Mouse (Mus musculus) limb, embryonic 14.5 days (tissue): ENCODE measurements around the gene Mapk1ip1. TPM values are rescaled to one million over a fixed set of nuclear protein-coding genes. Genes with fewer than 3 reads are reported as not detected.

ENCODE experiments used
- ATAC-seq: fragments of 200-750 bp; cut with Nextera tagmentation; 2 replicates; pipeline ENCODE4 v1.8.0; 2017; ENCODE audit warnings: low read depth, moderate number of reproducible peaks, moderate TSS enrichment; ENCODE audit not compliant: low FRiP score
- DNase-seq: peaks from one replicate; pipeline ENCODE4 v3.0.0-alpha.2; 2015; ENCODE audit warnings: low spot score
- H3K27ac ChIP-seq: fragments of 300-500 bp; sonication (generic); replicated peaks from 2 replicates; pipeline ENCODE4 v1.5.1; 2014; ENCODE audit warnings: low read depth, mild to moderate bottlenecking, low read length, moderate library complexity, mixed read lengths
- H3K27me3 ChIP-seq: fragments of 300-500 bp; sonication (generic); 2 replicates; pipeline ENCODE4 v1.6.1; 2014; ENCODE audit warnings: low read length, mixed read lengths; ENCODE audit not compliant: control insufficient read depth, insufficient read depth
- H3K36me3 ChIP-seq: fragments of 300-500 bp; sonication (generic); 2 replicates; pipeline ENCODE4 v1.6.1; 2014; ENCODE audit warnings: mild to moderate bottlenecking, low read length, moderate library complexity, mixed read lengths; ENCODE audit not compliant: control insufficient read depth, insufficient read depth
- H3K4me1 ChIP-seq: fragments of 300-500 bp; sonication (generic); 2 replicates; pipeline ENCODE4 v1.6.1; 2014; ENCODE audit warnings: antibody characterized with exemption, low read length, mixed read lengths; ENCODE audit not compliant: control insufficient read depth, insufficient read depth
- H3K4me2 ChIP-seq: fragments of 300-500 bp; sonication (generic); replicated peaks from 2 replicates; pipeline ENCODE4 v1.6.1; 2014; ENCODE audit warnings: low read depth, mild to moderate bottlenecking, low read length, moderate library complexity; ENCODE audit not compliant: severe bottlenecking
- H3K4me3 ChIP-seq: fragments of 300-500 bp; sonication (generic); replicated peaks from 2 replicates; pipeline ENCODE4 v1.5.1; 2014; ENCODE audit warnings: low read length
- H3K9ac ChIP-seq: fragments of 300-500 bp; sonication (generic); 2 replicates; pipeline ENCODE4 v1.6.1; 2014; ENCODE audit warnings: mild to moderate bottlenecking, low read depth, low read length, moderate library complexity; ENCODE audit not compliant: severe bottlenecking
- H3K9me3 ChIP-seq: fragments of 300-500 bp; sonication (generic); 2 replicates; pipeline ENCODE4 v1.6.1; 2016; ENCODE audit warnings: low read length; ENCODE audit not compliant: control insufficient read depth
- POLR2A ChIP-seq: fragments of 200-500 bp; IDR thresholded peaks from 2 replicates; pipeline ENCODE4 v1.8.0; 2012; ENCODE audit warnings: inconsistent platforms, mild to moderate bottlenecking, moderate library complexity, borderline replicate concordance; ENCODE audit not compliant: insufficient read depth, insufficient read length; ENCODE audit errors: extremely low read depth
- WGBS: fragments of 180-500 bp; shearing (Covaris S2); extraction: QIAGEN DNeasy Blood & Tissue Kit; methylation state at CpG from one replicate; pipeline ENCODE4 v1.1.7; 2014; 5-methylcytosine and 5-hydroxymethylcytosine counted together
- polyA plus RNA-seq, 2 experiments: library from polyadenylated mRNA; depleted of rRNA in 1 of 2; stranded (reverse) in 1 of 2; unstranded in 1 of 2; fragments of >200 nt; fragmentation: Nextera tagmentation in 1 of 2; extraction: Ambion mirVana in 1 of 2; gene quantifications; 2 replicates each; pipeline versions ENCODE4 v1.2.1 to v1.2.3; 2012 to 2014

Mapk1ip1 gene
- polyA plus RNA-seq, 2 experiments: 14.3 to 39.4 TPM

GRCm38 (mm10) chr7:138854201-138854600 is 8.1 kb upstream of the Mapk1ip1 start:
- H3K9ac ChIP-seq: no peak overlapping the region
- WGBS: 83% methylated on average over 2 of the region's 2 CpGs
- ATAC-seq (no peak), DNase-seq (no peak)
- no peak overlapping the region for H3K4me2 ChIP-seq
- no peaks in the 10 kb centered on the region for H3K4me1 ChIP-seq
- TF ChIP-seq POLR2A: no peak
- H3K36me3 ChIP-seq: peaks cover 29% of the 10 kb centered on the region
- no peaks in the 10 kb centered on the region for H3K27me3 ChIP-seq
- H3K27ac ChIP-seq: no peak overlapping the region
- H3K4me3 ChIP-seq: no peak overlapping the region
- H3K9me3 ChIP-seq: no peaks in the 10 kb centered on the region

- ATAC-seq: no peak
- 95% methylated on average over 4 of the region's 4 CpGs for WGBS
Measured at GRCm38 (mm10) chr7:138853417-138854031, 7.5 kb upstream of the Mapk1ip1 start.

GRCm38 (mm10) chr7:138850083-138850482 is 4.0 kb upstream of the Mapk1ip1 start:
- H3K27me3 ChIP-seq: no peaks in the 10 kb centered on the region
- H3K4me2 ChIP-seq: no peak overlapping the region
- H3K4me3 ChIP-seq: no peak overlapping the region
- DNase-seq (no peak), ATAC-seq (no peak)
- peaks cover 28% of the 10 kb centered on the region for H3K36me3 ChIP-seq
- H3K27ac ChIP-seq: no peak overlapping the region
- TF ChIP-seq POLR2A: no peak
- no peak overlapping the region for H3K9ac ChIP-seq
- no peaks in the 10 kb centered on the region for H3K9me3 ChIP-seq
- peaks cover 16% of the 10 kb centered on the region for H3K4me1 ChIP-seq

More at GRCm38 (mm10) chr7:138853417-138854031, 7.5 kb upstream of the Mapk1ip1 start:
- no peak overlapping the region for H3K9ac ChIP-seq
- H3K36me3 ChIP-seq: peaks cover 29% of the 10 kb centered on the region
- H3K9me3 ChIP-seq: no peaks in the 10 kb centered on the region
- no peak overlapping the region for H3K4me2 ChIP-seq
- H3K4me3 ChIP-seq: no peak overlapping the region
- H3K27ac ChIP-seq: no peak overlapping the region
- DNase-seq: no peak
- no peaks in the 10 kb centered on the region for H3K4me1 ChIP-seq
- TF ChIP-seq POLR2A: no peak
- no peaks in the 10 kb centered on the region for H3K27me3 ChIP-seq

GRCm38 (mm10) chr7:138848028-138848920 is 2.2 kb upstream of the Mapk1ip1 start:
- Histone ChIP-seq H3K36me3 (peaks cover 25% of the 10 kb centered on the region), H3K27me3 (no peaks in the 10 kb centered on the region), H3K27ac (no peak overlapping the region), H3K4me3 (peak overlapping the region; percentile 97; the same call in 1 of the 2 replicates), H3K9ac (no peak overlapping the region; the same call in 1 of the 2 replicates), H3K9me3 (no peaks in the 10 kb centered on the region), H3K4me1 (peaks cover 20% of the 10 kb centered on the region), H3K4me2 (peak overlapping the region; percentile 85; the same call in 1 of the 2 replicates)
- DNase-seq (no peak), ATAC-seq (no peak)
- no peak for TF ChIP-seq POLR2A
- WGBS: 67% methylated on average over 7 of the region's 7 CpGs

GRCm38 (mm10) chr7:138847316-138848027 is 1.4 kb upstream of the Mapk1ip1 start:
- H3K4me2 ChIP-seq: peak overlapping the region; percentile 85
- DNase-seq (no peak), ATAC-seq (no peak)
- H3K9ac ChIP-seq: peak overlapping the region; percentile 91
- peak overlapping the region; percentile 97 for H3K4me3 ChIP-seq
- WGBS: 46% methylated on average over 13 of the region's 13 CpGs
- peaks cover 19% of the 10 kb centered on the region for H3K36me3 ChIP-seq
- no peak overlapping the region for H3K27ac ChIP-seq
- no peaks in the 10 kb centered on the region for H3K27me3 ChIP-seq
- no peak for TF ChIP-seq POLR2A
- H3K4me1 ChIP-seq: peaks cover 20% of the 10 kb centered on the region
- H3K9me3 ChIP-seq: no peaks in the 10 kb centered on the region
